Mouse (Mus musculus) testis, adult 2 months (tissue): ENCODE data around the gene Ica1l. TPM values are rescaled to one million over a fixed set of nuclear protein-coding genes. Genes with fewer than 3 reads are reported as not detected.

Experiments used
- H3K27ac ChIP-seq: fragments of 200-500 bp; 2 replicates; pipeline ENCODE4 v1.5.1; 2012; ENCODE audit warnings: low read depth, low read length; ENCODE audit not compliant: control insufficient read depth, insufficient read depth
- H3K27me3 ChIP-seq: fragments of 200-500 bp; 2 replicates; pipeline ENCODE4 v1.6.1; 2012; ENCODE audit warnings: mild to moderate bottlenecking, low read length, moderate library complexity; ENCODE audit not compliant: control insufficient read depth, insufficient read depth
- H3K36me3 ChIP-seq: fragments of 200-500 bp; 2 replicates; pipeline ENCODE4 v1.6.1; 2012; ENCODE audit warnings: mild to moderate bottlenecking, low read length; ENCODE audit not compliant: control insufficient read depth, insufficient read depth
- H3K4me1 ChIP-seq: fragments of 200-500 bp; 2 replicates; pipeline ENCODE4 v1.6.1; 2012; ENCODE audit warnings: low read length; ENCODE audit not compliant: control insufficient read depth, insufficient read depth
- H3K4me3 ChIP-seq: fragments of 200-500 bp; 2 replicates; pipeline ENCODE4 v1.5.1; 2012; ENCODE audit warnings: low read depth, mild to moderate bottlenecking, low read length, moderate library complexity, mixed read lengths; ENCODE audit not compliant: control insufficient read depth
- CTCF ChIP-seq: fragments of 200-500 bp; IDR thresholded peaks from 2 replicates; pipeline ENCODE4 v1.5.1; 2012; ENCODE audit warnings: low read depth, mild to moderate bottlenecking, inconsistent platforms, low read length, moderate library complexity; ENCODE audit not compliant: control insufficient read depth, insufficient read depth, insufficient replicate concordance
- POLR2A ChIP-seq: fragments of 200-500 bp; IDR thresholded peaks from 2 replicates; pipeline ENCODE4 v1.6.1; 2012; ENCODE audit warnings: low read depth, mild to moderate bottlenecking, inconsistent platforms, low read length, moderate library complexity; ENCODE audit not compliant: control insufficient read depth
- polyA plus RNA-seq: library from polyadenylated mRNA; depleted of rRNA; stranded (reverse); fragments of >200 nt; gene quantifications from 2 replicates; pipeline ENCODE4 v1.2.3, GENCODE M21; 2012

Gene Ica1l
- polyA plus RNA-seq, 1 experiment, result 53.0 TPM

DNA sequence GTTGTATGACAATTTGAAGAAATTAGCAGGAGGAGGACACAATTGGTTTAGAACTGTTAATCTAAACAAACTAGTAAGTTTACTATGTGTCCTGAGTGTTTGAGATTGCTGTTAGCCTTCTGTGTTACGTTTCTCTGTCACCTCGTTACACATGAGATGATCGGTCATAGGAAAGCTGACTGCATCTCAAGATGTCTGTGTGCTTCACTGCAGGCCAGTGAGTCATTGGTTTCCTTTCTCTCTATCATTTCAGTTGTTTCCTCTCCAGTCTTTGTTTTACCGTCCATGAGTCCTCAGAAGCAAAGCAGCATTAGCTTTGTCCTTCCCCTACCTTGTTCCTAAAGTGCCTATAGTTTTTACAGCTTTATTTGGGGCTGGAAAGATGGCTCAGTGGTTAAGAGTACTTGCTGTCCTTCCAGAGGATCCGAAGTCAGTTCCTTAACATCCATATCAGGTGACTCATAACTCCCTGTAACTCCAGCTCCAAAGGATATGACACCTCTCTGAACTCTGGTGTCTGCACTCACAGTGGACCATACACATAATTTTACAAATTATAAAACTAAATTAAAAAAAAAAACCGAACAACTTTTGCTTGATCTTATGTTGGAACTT lies 76.7 kb downstream of the Ica1l start:
- Histone ChIP-seq H3K4me3 (no peak overlapping the region), H3K27ac (no peak overlapping the region), H3K4me1 (no peaks in the 10 kb centered on the region), H3K27me3 (no peaks in the 10 kb centered on the region), H3K36me3 (peaks cover 2% of the 10 kb centered on the region; the same call in 1 of the 2 replicates)
- TF ChIP-seq CTCF, result no peak
- no peak for TF ChIP-seq POLR2A

DNA sequence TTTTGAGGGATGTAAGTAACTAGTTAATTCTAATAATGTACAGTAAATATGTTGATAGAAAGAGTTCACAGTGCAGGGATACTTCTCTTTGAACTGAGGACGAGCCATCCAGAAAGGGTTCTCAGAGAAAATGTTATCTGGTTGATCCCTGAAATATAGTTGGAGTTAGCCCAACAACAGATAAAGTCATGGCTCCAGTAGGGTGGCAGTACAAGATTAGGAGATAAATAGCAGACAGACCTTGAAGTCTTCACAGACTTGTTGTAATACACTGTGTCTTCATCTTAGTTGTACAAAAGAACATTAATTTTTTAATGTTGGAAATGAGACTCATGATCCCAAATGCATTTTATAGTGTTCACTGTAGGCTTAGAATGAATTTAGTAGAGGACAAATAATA lies 83.0 kb downstream of the Ica1l start:
- no peak for TF ChIP-seq CTCF
- TF ChIP-seq POLR2A, result no peak
- no peaks in the 10 kb centered on the region for H3K27me3 ChIP-seq
- no peaks in the 10 kb centered on the region; the same call in 1 of the 2 replicates for H3K36me3 ChIP-seq

GRCm38 (mm10) chr1:59957206-59957605 lies 85.8 kb downstream of the Ica1l start:
- Histone ChIP-seq H3K4me1 (no peaks in the 10 kb centered on the region), H3K27ac (no peak overlapping the region), H3K27me3 (no peaks in the 10 kb centered on the region), H3K4me3 (no peak overlapping the region), H3K36me3 (no peaks in the 10 kb centered on the region; the same call in 1 of the 2 replicates)
- TF ChIP-seq POLR2A (no peak), CTCF (no peak)

More for the DNA sequence above, 83.0 kb downstream of the Ica1l start:
- Histone ChIP-seq H3K27ac (no peak overlapping the region), H3K4me3 (no peak overlapping the region), H3K4me1 (no peaks in the 10 kb centered on the region)

- H3K27me3 ChIP-seq, result no peaks in the 10 kb centered on the region
- no peaks in the 10 kb centered on the region for H3K36me3 ChIP-seq
- H3K27ac ChIP-seq, result no peak overlapping the region
- no peaks in the 10 kb centered on the region for H3K4me1 ChIP-seq
- peak overlapping the region; percentile 21 for H3K4me3 ChIP-seq
- no peak for TF ChIP-seq CTCF
- no peak for TF ChIP-seq POLR2A
Measured at GRCm38 (mm10) chr1:59947509-59947908, 95.5 kb downstream of the Ica1l start.

DNA sequence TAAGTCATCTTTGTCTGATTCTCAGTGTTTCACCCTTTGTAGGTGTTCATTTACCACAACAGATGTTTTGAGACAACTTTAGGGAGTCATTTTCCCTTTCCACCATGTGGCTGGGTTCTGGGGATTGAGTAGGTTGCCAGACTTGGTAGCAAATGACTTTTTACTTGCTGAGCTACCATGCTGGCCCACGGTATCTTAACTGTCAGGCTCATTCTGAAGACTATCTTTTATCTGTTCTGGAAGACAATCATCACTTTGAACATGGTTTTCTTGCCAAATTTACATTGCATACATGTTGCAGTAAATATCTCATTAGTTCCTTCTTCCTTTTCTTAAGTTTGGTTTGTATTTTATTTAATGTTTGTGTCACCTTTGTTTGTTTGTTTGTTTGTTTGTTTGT lies 97.0 kb downstream of the Ica1l start:
- H3K4me3 ChIP-seq, result no peak overlapping the region; the same call in 1 of the 2 replicates
- no peaks in the 10 kb centered on the region for H3K4me1 ChIP-seq
- no peaks in the 10 kb centered on the region for H3K36me3 ChIP-seq
- H3K27ac ChIP-seq, result no peak overlapping the region
- TF ChIP-seq POLR2A (no peak), CTCF (no peak)
- no peaks in the 10 kb centered on the region for H3K27me3 ChIP-seq

GRCm38 (mm10) chr1:59943825-59944224 lies 99.2 kb downstream of the Ica1l start:
- Histone ChIP-seq H3K36me3 (no peaks in the 10 kb centered on the region), H3K4me3 (no peak overlapping the region), H3K4me1 (no peaks in the 10 kb centered on the region), H3K27ac (no peak overlapping the region), H3K27me3 (no peaks in the 10 kb centered on the region)
- TF ChIP-seq CTCF, result no peak
- no peak for TF ChIP-seq POLR2A

DNA sequence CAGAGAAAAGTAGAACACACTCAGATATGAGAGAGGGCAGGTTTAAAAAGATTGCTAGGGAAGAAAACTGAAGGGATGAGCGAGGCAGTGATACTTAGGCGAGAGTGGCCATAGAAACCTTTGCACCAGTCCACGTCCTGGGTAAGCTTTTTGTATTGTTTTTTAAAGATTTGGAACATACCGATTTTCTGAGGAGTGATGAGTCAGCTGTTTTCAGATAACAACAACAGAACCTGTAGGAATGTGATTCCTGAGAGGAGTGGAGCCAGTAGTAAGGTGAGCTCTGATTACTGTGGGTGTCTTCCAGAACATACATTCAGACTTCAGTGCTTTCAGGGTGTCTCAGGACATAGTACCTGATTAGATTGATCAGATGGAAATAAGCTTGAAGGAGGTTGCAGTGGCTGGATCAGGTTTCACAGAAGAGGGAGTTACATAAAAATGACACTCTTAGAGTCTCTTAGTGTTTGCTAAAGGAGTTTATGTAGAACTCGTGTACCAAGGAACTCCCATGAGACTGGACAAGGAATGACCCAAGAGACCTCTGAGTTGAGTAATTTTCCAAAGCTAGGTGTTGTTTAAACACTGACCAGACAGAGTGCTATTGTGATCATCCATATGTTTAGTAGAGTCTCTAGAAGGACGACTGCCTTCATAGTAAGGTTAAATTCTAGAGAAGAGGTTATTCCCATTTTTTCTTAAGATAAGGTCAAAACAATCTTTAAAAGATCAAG lies 100.8 kb downstream of the Ica1l start:
- Histone ChIP-seq H3K27ac (no peak overlapping the region), H3K36me3 (no peaks in the 10 kb centered on the region)
- TF ChIP-seq POLR2A, result no peak

GRCm38 (mm10) chr1:59941063-59941462 lies 101.9 kb downstream of the Ica1l start:
- no peaks in the 10 kb centered on the region for H3K27me3 ChIP-seq
- H3K4me1 ChIP-seq, result no peaks in the 10 kb centered on the region
- H3K36me3 ChIP-seq, result no peaks in the 10 kb centered on the region
- H3K27ac ChIP-seq, result no peak overlapping the region
- TF ChIP-seq CTCF, result no peak
- no peak for TF ChIP-seq POLR2A
- H3K4me3 ChIP-seq, result no peak overlapping the region

More for the DNA sequence above, 100.8 kb downstream of the Ica1l start:
- Histone ChIP-seq H3K4me3 (no peak overlapping the region), H3K4me1 (no peaks in the 10 kb centered on the region), H3K27me3 (no peaks in the 10 kb centered on the region)
